Mouse (Mus musculus) forebrain, embryonic 13.5 days (tissue): ENCODE measurements around the gene Hist2h3b. TPM values are rescaled to one million over a fixed set of nuclear protein-coding genes. Genes with fewer than 3 reads are reported as not detected.
"Not testable (repeated sequence)": the region's sequence is repeated elsewhere in the genome, so short reads cannot be mapped to it uniquely, and the experiment has no call there.

Experiments
- ATAC-seq: fragments of 200-750 bp; cut with Nextera tagmentation; 2 replicates; pipeline ENCODE4 v1.8.0; 2017
- H3K27ac ChIP-seq: fragments of 300-500 bp; sonication (generic); 2 replicates; pipeline ENCODE4 v1.5.1; 2015; ENCODE audit warnings: inconsistent platforms, mild to moderate bottlenecking, moderate library complexity
- H3K27me3 ChIP-seq: fragments of 300-500 bp; sonication (generic); 2 replicates; pipeline ENCODE4 v1.6.1; 2015; ENCODE audit warnings: mild to moderate bottlenecking, inconsistent platforms
- H3K36me3 ChIP-seq: fragments of 300-500 bp; sonication (generic); 2 replicates; pipeline ENCODE4 v1.6.1; 2015; ENCODE audit warnings: mild to moderate bottlenecking, inconsistent platforms; ENCODE audit not compliant: poor library complexity, severe bottlenecking
- H3K4me1 ChIP-seq: fragments of 300-500 bp; sonication (generic); 2 replicates; pipeline ENCODE4 v1.6.1; 2015; ENCODE audit warnings: inconsistent platforms
- H3K4me2 ChIP-seq: fragments of 300-500 bp; sonication (generic); 2 replicates; pipeline ENCODE4 v1.6.1; 2015; ENCODE audit warnings: inconsistent platforms, mild to moderate bottlenecking, moderate library complexity
- H3K4me3 ChIP-seq: fragments of 300-500 bp; sonication (generic); 2 replicates; pipeline ENCODE4 v1.5.1; 2015; ENCODE audit warnings: mild to moderate bottlenecking, inconsistent platforms
- H3K9ac ChIP-seq: fragments of 300-500 bp; sonication (generic); 2 replicates; pipeline ENCODE4 v1.6.1; 2015; ENCODE audit warnings: mild to moderate bottlenecking, inconsistent platforms
- H3K9me3 ChIP-seq: fragments of 300-500 bp; sonication (generic); replicated peaks from 2 replicates; pipeline ENCODE4 v1.6.1; 2016; ENCODE audit warnings: inconsistent platforms
- WGBS: fragments of 180-500 bp; shearing (Covaris S2); methylation state at CpG from one replicate; pipeline ENCODE4 v1.1.7; 2015; 5-methylcytosine and 5-hydroxymethylcytosine counted together
- polyA plus RNA-seq: library from polyadenylated mRNA; unstranded; fragments of >200 nt; fragmentation: Nextera tagmentation; extraction: Ambion mirVana; gene quantifications from 2 replicates; pipeline ENCODE4 v1.2.1, GENCODE M21; 2015

The Hist2h3b gene
- polyA plus RNA-seq, 1 experiment from 2014 or later, result 122 TPM

- no peak for ATAC-seq
- Histone ChIP-seq H3K9me3 (no peaks in the 10 kb centered on the region), H3K9ac (no peak overlapping the region), H3K4me2 (no peak overlapping the region), H3K36me3 (no peaks in the 10 kb centered on the region), H3K27me3 (no peaks in the 10 kb centered on the region), H3K4me1 (no peaks in the 10 kb centered on the region), H3K27ac (no peak overlapping the region), H3K4me3 (no peak overlapping the region)
- WGBS, result 86% methylated on average over 5 of the region's 5 CpGs
These were observed 12.4 kb upstream of the Hist2h3b start for GRCm38 (mm10) chr3:96255926-96256593.

GRCm38 (mm10) chr3:96257190-96257589 lies 11.3 kb upstream of the Hist2h3b start:
- Histone ChIP-seq H3K27me3 (no peaks in the 10 kb centered on the region), H3K9ac (no peak overlapping the region), H3K9me3 (no peaks in the 10 kb centered on the region), H3K27ac (no peak overlapping the region), H3K4me1 (peaks cover 6% of the 10 kb centered on the region), H3K4me2 (no peak overlapping the region), H3K36me3 (no peaks in the 10 kb centered on the region), H3K4me3 (no peak overlapping the region)
- no peak for ATAC-seq
- WGBS, result 84% methylated on average over 3 of the region's 3 CpGs

- no peak overlapping the region for H3K27ac ChIP-seq
- no peak for ATAC-seq
- H3K4me1 ChIP-seq, result peaks cover 26% of the 10 kb centered on the region
- no peaks in the 10 kb centered on the region for H3K36me3 ChIP-seq
- no peak overlapping the region for H3K4me2 ChIP-seq
- H3K9ac ChIP-seq, result no peak overlapping the region
- no peak overlapping the region for H3K4me3 ChIP-seq
- no peaks in the 10 kb centered on the region for H3K9me3 ChIP-seq
- 93% methylated on average over 5 of the region's 5 CpGs for WGBS
- H3K27me3 ChIP-seq, result no peaks in the 10 kb centered on the region
These were observed 8.2 kb upstream of the Hist2h3b start for GRCm38 (mm10) chr3:96260220-96260619.

- no peaks in the 10 kb centered on the region for H3K36me3 ChIP-seq
- peaks cover 26% of the 10 kb centered on the region for H3K4me1 ChIP-seq
- ATAC-seq, result no peak
- H3K27me3 ChIP-seq, result no peaks in the 10 kb centered on the region
- H3K27ac ChIP-seq, result peak overlapping the region; percentile 98
- WGBS, result 62% methylated on average over 3 of the region's 3 CpGs
- H3K9ac ChIP-seq, result peak overlapping the region; percentile 86
- H3K4me3 ChIP-seq, result peak overlapping the region; percentile 59
- H3K4me2 ChIP-seq, result peak overlapping the region; percentile 74
- no peaks in the 10 kb centered on the region for H3K9me3 ChIP-seq
These were observed 6.8 kb upstream of the Hist2h3b start for GRCm38 (mm10) chr3:96261623-96262022.

- H3K9me3 ChIP-seq, result no peaks in the 10 kb centered on the region
- H3K9ac ChIP-seq, result peak overlapping the region; percentile 86
- peaks cover 29% of the 10 kb centered on the region for H3K4me1 ChIP-seq
- no peaks in the 10 kb centered on the region for H3K27me3 ChIP-seq
- peak overlapping the region; percentile 98 for H3K27ac ChIP-seq
- H3K4me3 ChIP-seq, result peak overlapping the region; percentile 59
- peak; percentile 67 for ATAC-seq
- H3K4me2 ChIP-seq, result peak overlapping the region; percentile 74
- no peaks in the 10 kb centered on the region for H3K36me3 ChIP-seq
- WGBS, result under 1% methylated on average over 19 of the region's 19 CpGs
These were observed 6.1 kb upstream of the Hist2h3b start for GRCm38 (mm10) chr3:96262216-96262875.

- H3K4me3 ChIP-seq, result peak within 1 kb of the TSS; percentile 59
- peak within 1 kb of the TSS; percentile 74 for H3K4me2 ChIP-seq
- H3K9ac ChIP-seq, result peak within 1 kb of the TSS; percentile 86
- H3K27ac ChIP-seq, result peak within 1 kb of the TSS; percentile 98
- 1% methylated on average over 40 of the region's 40 CpGs for WGBS
- no peaks in the 10 kb centered on the region for H3K27me3 ChIP-seq
- no peaks in the 10 kb centered on the region for H3K9me3 ChIP-seq
- H3K36me3 ChIP-seq, result no peaks in the 10 kb centered on the region
- H3K4me1 ChIP-seq, result peaks cover 35% of the 10 kb centered on the region
- peak; percentile 91 for ATAC-seq
These were observed 5.4 kb upstream of the Hist2h3b start, which contains the start of gene Hist2h4 for GRCm38 (mm10) chr3:96262979-96263550. Gene Hist2h4 (minus strand): TSS chr3:96263311.

GRCm38 (mm10) chr3:96263558-96264403 lies 4.7 kb upstream of the Hist2h3b start:
- no peaks in the 10 kb centered on the region for H3K9me3 ChIP-seq
- H3K27me3 ChIP-seq, result no peaks in the 10 kb centered on the region
- peak overlapping the region; percentile 98 for H3K27ac ChIP-seq
- peak overlapping the region; percentile 73 for H3K9ac ChIP-seq
- no peaks in the 10 kb centered on the region for H3K36me3 ChIP-seq
- peak overlapping the region; percentile 74 for H3K4me2 ChIP-seq
- H3K4me1 ChIP-seq, result peaks cover 38% of the 10 kb centered on the region
- H3K4me3 ChIP-seq, result peak overlapping the region; percentile 59
- WGBS, result 6% methylated on average over 27 of the region's 27 CpGs
- peak; percentile 50 for ATAC-seq

- peaks cover 38% of the 10 kb centered on the region for H3K4me1 ChIP-seq
- no peak for ATAC-seq
- peak overlapping the region; percentile 98 for H3K27ac ChIP-seq
- H3K27me3 ChIP-seq, result no peaks in the 10 kb centered on the region
- 72% methylated on average over 7 of the region's 7 CpGs for WGBS
- H3K4me3 ChIP-seq, result peak overlapping the region; percentile 59; the same call in 1 of the 2 replicates
- no peaks in the 10 kb centered on the region for H3K9me3 ChIP-seq
- peak overlapping the region; percentile 73 for H3K9ac ChIP-seq
- H3K36me3 ChIP-seq, result no peaks in the 10 kb centered on the region
- H3K4me2 ChIP-seq, result peak overlapping the region; percentile 74
These were observed 4.0 kb upstream of the Hist2h3b start for GRCm38 (mm10) chr3:96264404-96264949.

GRCm38 (mm10) chr3:96266132-96266710 lies 2.2 kb upstream of the Hist2h3b start:
- Histone ChIP-seq H3K4me1 (peaks cover 43% of the 10 kb centered on the region), H3K27me3 (no peaks in the 10 kb centered on the region), H3K4me2 (no peak overlapping the region), H3K27ac (no peak overlapping the region; the same call in 1 of the 2 replicates), H3K9me3 (no peaks in the 10 kb centered on the region), H3K9ac (no peak overlapping the region), H3K36me3 (no peaks in the 10 kb centered on the region), H3K4me3 (no peak overlapping the region)
- WGBS, result 93% methylated on average over 8 of the region's 8 CpGs
- no peak for ATAC-seq

- H3K9ac ChIP-seq, result peak overlapping the region; percentile 58
- H3K4me2 ChIP-seq, result peak overlapping the region; percentile 56
- 77% methylated on average over 4 of the region's 4 CpGs for WGBS
- peak overlapping the region; percentile 43; the same call in 1 of the 2 replicates for H3K4me3 ChIP-seq
- H3K27me3 ChIP-seq, result no peaks in the 10 kb centered on the region
- no peaks in the 10 kb centered on the region for H3K36me3 ChIP-seq
- H3K4me1 ChIP-seq, result peaks cover 33% of the 10 kb centered on the region
- H3K27ac ChIP-seq, result peak overlapping the region; percentile 85
- ATAC-seq, result no peak
- H3K9me3 ChIP-seq, result no peaks in the 10 kb centered on the region
These were observed 913 bp upstream of the Hist2h3b start for GRCm38 (mm10) chr3:96267541-96267940.

GRCm38 (mm10) chr3:96268776-96269378 lies 423 bp downstream of the Hist2h3b start:
- H3K36me3 ChIP-seq, H3K27me3 ChIP-seq, H3K9me3 ChIP-seq: not testable (repeated sequence)
- 1% methylated on average over 9 of the region's 44 CpGs for WGBS
- peak overlapping the region; percentile 98 for H3K27ac ChIP-seq
- H3K9ac ChIP-seq, result peak overlapping the region; percentile 80
- H3K4me2 ChIP-seq, result peak overlapping the region; percentile 88
- H3K4me3 ChIP-seq, result peak overlapping the region; percentile 60
- peak; percentile 48 for ATAC-seq
- peaks cover 28% of the 10 kb centered on the region for H3K4me1 ChIP-seq
